Mouse (Mus musculus) adipocyte (in vitro differentiated cells): ENCODE measurements around the gene Ccl20.

Experiments
- DNase-seq: peaks from one replicate; pipeline ENCODE4 v3.0.0-alpha.2; 2016; ENCODE audit warnings: low spot score

Gene Ccl20

DNA sequence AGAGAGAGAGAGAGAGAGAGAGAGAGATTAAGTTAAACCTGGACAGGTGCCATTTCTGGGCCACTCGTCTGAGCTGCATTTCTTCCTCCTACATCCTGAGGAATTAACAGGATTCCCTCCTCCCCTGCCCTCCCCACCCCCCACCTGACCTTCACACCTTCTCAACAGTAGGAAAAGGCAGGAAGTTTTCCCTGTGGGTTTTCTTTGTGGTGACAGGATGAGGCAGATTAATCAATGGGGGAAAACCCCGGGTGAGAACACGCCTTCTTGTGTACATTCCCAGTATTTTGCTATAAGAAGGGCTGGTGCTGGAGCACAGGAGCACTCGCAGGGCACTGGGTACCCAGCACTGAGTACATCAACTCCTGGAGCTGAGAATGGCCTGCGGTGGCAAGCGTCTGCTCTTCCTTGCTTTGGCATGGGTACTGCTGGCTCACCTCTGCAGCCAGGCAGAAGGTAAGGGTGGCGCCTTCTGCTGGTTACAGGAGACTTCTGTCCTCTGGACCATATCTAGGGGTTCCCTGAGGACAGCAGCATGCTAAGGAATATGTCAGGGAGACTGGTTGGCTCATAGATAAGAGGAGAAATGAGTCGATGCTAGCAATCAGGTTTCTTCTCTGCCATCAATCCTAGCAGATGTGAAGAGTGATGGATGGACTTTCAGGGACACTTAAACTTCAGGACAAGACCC is at the start of gene Ccl20:
Gene Ccl20, plus strand, starts transcription at position 320 of the 691 bp plus-strand sequence.
- no peak for DNase-seq

DNA sequence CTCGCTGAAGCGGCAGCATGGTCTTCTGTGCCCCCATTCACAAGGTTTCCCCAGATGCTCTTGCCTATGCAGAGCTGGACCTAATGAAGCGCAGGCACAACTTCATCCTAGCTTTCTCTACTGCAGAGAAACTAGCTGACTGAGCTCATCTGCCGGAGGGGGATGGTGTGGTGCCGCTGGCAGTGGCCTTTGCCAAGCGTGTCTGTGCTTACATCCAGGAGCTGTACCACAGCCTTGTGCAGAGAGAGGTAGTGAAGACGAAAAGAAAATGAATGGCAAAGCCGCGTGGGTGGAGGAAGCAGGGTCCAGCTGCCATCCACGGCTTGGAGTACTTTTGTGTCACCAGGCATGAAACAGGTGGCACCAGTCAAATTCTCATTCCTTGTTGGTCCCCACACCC is 49.4 kb upstream of the Ccl20 start:
- DNase-seq = no peak

DNA sequence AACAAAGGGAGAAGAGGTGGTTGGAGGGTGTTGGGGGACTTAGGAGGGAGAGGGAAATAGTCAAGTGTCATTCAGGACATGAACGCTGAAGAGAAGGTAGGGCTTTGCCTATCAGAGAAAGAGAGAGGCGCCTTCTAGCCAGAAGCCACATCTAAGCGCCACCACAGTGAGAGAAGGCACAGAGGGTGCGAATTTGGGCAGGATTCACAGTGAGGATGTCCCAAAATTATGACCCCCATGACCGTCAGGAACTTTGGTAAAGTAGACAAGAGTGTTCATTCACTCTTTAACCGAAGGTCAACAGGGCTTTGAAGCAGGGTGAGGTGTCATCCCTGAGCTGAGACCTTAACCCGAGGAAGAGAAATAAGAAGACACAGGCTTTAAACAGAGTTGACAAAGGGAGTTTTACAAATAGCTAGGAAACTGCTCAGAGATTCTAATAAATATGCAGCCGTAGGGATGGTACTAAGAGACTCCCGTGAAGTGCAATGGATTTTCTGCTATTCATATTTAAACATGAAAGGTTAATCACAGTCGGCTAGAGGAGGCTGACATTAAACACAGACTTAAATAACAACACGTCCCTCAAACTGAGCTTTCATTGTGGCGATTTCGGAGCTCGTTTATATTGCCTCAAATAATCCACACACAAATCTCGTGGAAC is 40.9 kb upstream of the Ccl20 start:
- DNase-seq = no peak

DNA sequence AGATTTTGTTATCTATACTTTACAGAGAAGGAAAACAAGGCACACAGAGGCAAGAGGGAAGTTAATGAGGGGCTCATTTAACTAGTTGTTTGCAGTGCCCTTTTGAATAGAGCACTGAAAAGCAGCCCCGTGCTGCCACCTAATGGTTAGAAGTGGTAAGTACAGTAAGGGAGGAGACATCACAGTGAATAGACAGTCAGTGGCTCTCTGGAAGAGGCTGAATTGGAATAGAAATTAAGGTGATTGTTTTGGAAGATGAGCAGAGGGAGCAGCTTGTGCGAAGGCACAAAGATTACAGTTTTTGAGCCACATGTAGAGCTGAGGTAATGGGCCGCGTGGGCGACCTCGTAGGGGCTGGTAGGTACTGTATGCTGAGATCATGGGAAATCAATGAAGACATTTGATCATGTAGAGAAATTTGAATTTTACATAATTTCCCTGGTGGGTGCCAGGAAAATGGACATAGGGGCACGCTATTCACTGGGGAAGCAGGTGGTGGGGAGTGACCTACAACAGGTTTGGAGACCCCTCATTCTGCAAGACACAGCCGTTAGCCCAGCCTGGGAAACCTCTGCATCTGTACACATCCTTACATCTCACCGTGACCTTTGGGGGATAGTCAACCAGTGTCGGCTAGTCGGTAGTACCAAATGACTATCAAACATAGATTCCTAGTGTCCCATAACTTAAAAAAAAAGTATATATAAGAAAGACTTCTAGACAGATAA is 40.2 kb upstream of the Ccl20 start:
- DNase-seq = peak; percentile 33

DNA sequence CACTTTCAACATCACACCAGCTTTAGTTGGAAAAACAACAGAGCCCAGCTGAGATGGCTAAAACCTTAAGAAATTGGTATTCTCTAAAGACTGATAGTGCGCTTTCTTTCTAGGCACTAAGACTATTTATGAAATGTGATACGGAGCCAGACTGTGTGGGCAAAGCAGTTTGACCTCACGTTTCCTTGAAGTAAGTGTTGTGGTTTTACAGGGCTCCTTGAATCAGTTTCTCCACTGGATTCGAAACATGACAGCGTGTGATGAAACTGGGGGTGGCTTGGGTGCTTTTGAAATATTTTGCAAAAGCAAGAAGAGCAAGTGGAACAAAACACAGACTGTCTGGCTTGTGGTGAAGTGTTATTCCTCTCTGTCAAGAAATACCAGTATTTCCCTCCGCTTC is 39.5 kb upstream of the Ccl20 start:
- no peak for DNase-seq

DNA sequence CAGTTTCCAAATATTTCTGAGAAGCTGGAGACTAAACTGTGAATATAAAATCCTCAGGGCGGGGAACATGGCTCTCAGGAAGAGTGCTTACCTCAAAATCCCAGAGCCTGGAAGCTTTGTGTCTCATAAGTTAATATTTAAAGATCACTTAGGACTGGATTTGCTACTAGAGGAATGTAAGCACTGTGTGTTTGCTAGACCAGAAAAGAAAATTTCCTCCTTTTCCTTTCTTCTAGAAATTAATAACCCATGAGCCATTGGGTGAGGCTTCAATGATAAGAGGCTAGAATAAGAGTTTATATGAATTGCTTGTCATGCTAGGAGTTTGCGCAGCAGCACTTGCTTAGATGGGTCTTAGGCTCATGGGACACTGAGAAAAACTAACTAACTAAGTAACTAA is 31.8 kb upstream of the Ccl20 start:
- no peak for DNase-seq

DNA sequence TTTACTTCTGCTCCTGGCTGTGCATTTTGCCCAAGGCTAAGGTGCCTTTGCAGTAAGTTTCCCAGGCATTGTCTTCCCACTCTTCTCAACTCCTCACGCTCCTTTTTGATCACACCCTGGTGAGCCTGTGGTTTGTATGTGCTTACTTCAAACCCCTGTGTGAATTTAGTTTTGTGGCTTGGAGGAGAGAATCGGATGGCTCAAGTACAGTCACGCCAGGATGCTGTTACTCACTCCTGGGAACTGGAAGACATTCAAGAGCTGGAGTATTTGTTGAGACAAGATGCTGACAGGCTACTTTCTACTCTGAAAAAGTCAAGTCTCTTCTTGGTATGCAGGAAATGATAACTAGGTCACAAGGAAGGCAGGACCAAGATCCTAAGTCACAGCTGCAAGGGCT is 25.3 kb upstream of the Ccl20 start:
- no peak for DNase-seq

DNA sequence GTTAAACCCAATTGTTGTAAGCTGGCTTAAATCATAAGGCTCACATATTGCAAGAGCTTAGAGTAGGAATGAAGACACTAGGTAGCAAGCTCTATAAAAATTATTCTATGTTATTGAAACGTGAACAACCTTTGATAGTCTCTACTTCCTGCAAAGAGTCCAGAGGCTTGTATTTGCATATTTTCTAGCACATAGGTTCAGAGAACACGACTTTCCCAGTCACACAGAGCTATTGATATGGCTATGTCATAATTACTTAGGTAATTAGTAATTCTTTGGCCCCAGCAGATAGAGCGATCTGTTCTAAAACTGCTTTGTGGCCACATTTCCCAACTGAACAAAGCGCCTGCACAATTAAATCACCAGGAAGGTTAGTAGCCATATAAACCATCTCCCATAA is 19.6 kb upstream of the Ccl20 start:
- DNase-seq = no peak

DNA sequence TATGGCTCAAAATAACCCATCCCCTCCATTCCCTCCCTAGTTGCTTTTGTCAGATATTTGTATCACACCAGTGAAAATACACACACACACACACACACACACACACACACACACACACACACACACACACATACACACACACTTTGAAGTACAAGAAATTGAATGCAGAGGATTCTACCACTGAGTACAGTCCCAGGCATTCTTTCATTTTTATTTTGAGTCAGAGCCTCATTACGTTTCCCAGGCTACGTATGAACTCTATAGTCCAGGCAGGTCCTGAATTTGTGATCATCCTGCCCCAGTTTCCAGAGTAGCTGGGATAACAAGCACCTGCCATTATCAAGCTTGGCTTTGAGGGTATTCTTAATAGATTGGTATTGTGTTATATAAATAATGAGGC is 17.4 kb upstream of the Ccl20 start:
- no peak for DNase-seq

DNA sequence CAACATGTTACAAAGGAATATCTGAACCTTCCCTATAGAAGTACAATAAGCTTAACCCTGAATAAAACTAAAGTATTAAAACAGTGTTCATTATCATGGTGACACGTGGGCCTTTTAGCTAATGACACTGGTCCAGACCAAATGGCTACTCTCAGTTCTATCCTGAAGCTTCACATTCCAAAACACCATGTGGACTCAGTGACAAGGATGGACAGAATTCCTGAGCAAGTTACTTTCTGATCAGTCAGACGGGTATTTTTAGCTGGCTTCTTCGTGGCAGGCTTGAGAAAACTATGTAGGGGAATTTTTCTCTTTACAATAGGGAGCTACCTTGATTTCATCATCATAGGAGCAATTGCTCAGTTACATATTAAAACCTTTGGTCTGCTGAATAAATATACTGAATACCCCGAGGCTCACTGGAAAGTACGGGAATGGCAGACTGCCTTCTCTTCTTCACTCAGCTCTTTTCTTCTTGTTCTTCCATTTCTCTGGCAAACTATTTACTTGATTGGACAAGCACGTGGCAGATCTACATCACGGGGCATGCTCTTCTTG is 16.9 kb upstream of the Ccl20 start:
- no peak for DNase-seq

DNA sequence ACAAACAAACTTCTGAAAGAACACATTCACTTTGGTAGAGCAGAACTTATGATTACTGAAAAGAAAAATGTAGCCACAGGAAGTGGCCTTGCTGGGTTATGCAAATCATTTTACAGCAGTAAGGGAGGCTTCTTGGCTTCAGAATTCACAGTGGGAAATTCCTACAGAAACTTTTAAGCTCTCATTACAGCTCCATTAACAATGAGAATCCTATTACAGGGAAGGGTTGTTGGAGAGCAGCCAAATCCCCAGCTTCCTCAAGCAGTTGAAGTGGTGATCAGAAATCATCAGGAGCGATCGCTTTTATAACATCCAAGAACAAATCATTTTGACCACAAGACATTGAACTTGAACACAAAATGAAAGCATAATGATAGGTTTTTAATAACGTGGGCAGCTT is 14.7 kb upstream of the Ccl20 start:
- DNase-seq = no peak

DNA sequence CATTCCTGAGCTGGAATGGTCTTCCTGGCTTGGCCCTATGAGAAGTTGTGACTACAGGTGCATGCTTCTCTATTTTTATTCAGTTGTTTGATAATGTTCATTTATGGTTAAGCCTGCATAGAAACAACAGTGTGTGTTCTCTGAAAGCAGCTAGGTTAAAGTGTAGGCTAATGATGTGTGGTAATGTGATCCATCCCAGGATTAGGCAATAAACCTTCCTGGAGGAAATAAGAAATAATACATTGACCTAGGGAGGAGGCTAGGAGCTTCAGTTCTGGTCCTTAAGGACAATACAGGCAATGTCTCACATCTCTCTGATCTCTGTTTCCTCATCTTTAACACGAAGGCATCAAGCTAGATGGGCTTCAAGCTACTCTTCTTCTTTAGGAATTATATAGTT is 11.1 kb upstream of the Ccl20 start:
- DNase-seq = no peak

DNA sequence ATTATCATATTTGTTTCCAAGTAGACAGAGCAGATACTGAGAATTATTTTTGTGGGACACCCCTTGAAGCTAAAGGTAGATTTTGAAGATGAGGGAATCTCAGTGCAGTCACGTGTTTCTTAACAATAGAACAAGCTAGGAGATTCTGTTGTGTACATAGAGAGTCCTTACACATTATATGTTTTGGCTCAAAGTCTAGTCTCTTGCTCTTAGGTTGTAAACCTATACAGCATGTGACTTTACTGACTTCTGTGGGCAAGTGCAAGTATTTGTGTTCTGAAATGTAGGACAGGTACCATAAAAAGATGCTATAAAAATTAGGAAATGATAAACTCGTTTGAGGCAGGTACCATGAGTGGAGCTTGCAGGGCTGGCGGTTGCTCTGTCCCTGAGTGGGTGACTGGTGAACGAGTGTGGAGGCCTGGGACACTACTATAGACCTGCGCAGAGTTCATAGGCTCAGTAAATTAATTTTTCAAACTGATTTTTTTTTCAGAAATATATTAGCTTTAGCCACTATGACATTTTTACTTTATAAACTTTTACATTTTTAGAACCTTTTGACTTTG is 9.1 kb upstream of the Ccl20 start:
- DNase-seq = no peak

DNA sequence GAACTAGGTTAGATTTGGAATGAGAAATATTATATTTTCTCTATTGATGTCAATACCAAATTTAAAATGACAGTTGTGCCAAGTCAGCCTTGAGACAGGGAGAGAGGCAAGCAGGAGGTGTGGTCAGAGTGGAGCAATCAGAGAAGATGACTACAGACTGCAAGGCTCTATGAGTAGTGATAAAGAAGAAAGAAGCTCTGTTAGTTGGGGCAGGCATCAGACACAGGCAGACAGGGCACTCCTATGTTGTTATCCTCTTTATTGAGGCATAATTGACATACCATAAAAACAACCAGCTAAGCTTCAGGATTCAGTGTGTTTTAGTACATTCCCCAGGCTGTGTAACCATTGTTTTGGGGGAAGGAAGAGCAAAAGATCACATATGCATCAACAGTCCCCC is 5.6 kb upstream of the Ccl20 start:
- no peak for DNase-seq

DNA sequence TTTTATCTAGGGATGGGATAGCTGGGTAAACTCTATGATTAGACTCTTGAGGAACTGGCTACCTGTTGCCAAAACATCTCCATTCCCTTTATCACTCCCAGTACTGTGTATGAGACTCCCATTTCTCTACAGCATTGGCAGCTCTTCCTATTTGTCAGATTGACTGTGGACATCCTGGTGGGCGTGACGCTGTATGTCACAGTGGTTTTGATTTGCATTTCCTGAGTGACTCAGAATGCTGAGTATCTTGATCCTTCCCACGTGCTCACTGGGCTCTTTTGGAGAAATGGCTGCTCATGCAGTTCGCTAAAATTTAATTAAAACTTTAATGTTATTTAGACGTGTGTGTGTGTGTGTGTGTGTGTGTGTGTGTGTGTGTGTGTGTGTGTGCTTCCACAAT is 4.8 kb upstream of the Ccl20 start:
- DNase-seq = no peak

DNA sequence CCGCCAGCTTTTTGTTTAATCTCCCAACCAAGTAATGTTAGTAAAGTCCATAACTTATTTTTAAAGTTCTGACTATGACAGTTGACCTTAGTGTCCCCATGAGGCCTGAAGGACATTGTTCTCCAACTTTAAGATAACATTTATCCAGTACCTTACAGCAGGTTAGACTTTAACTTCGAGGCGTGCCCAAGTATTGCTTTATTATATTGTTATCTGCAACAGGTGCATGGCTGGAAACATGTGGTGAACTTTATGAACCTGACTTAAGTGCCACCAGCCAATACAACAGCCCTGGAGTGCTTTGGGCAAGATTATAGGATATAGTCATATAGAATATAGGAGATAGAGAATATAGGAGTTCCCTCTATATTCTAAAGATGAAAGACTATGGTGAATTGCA is 651 bp downstream of the Ccl20 start:
- no peak for DNase-seq

DNA sequence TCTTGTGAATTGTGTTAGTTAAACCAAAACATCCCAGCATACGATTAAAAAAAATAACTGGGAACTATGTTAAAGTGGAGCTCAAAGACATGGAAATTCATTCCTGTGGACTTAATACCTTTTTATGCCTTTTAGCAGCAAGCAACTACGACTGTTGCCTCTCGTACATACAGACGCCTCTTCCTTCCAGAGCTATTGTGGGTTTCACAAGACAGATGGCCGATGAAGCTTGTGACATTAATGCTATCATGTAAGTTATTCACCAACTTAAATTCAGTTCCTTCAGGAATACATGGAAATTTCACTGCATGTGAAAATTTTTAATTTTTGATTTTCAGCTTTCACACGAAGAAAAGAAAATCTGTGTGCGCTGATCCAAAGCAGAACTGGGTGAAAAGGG is 1.1 kb downstream of the Ccl20 start:
- no peak for DNase-seq

DNA sequence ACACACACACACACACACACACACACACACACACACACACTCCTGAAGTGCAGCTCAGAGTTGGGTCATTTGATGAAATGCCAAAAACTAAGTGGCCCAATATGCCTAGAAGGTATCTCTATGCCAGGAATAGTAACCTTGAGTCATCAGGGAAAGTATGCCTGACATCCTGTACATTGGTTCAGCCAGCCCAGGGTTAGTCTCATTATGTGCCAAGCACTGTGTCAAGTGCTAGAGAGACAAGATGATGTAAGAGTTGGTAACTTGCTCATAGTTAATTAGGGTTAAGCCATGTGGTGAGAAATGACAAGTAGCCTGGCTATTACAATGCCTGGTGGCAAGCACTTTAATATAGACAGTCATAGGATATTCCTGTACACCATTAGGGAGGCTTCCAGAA is 3.3 kb downstream of the Ccl20 start:
- peak; percentile 9 for DNase-seq

DNA sequence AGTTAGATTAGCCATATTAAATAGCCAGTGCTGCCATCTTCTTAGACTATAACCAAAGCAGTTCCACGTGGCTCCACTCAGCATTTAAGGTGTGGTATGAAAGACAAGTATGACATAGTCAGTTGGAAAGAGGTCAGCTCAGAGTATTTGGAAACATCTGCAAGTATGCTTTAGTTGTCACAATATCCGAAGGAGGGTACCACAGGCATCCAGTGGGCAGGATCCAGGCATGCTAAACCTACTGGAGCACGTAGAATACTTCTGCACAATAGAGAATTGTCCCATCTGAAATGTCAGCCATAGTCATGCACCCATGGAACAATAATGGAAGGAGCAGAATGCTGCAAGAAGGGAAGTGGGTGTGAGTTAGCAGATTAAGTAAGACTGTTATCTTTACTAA is 3.7 kb downstream of the Ccl20 start:
- no peak for DNase-seq

DNA sequence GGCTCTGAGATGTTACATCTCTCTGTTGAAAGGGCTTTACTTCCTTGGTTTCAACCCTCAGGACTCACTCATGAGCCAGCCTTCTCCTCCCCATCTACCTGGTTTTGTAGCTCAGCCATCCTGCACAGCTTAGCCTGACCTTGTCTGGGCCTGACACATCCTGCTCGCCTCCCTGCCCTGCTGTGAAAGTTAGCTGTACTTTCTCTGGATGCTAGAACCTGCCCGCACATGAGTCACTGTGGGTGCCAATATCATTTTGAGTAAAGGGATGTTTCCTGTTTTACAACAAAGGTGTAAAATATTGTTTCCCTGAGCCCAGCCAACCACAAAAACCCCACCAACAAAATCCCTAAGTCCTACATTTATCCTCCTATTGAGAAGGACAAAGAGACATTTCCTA is 6.6 kb downstream of the Ccl20 start:
- DNase-seq = no peak

DNA sequence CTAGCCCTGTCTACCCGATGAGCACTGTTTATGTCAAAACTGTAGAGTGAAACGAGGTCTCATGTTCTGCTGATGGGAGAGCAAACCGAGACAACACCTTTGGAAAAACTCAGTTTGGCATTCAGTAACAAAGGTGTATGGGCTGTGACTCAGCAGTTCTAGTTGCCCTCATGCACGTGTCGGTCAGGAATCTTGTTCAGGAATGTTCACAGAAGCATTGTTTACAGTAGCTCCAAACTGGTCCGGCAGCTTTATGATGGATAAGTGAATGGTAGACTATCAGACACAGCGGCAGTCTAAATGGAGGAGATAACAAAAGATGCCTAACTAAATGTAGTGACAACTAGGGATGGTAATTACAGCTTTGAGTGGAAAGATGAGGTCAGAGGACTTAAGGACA is 19.3 kb downstream of the Ccl20 start:
- DNase-seq = no peak

DNA sequence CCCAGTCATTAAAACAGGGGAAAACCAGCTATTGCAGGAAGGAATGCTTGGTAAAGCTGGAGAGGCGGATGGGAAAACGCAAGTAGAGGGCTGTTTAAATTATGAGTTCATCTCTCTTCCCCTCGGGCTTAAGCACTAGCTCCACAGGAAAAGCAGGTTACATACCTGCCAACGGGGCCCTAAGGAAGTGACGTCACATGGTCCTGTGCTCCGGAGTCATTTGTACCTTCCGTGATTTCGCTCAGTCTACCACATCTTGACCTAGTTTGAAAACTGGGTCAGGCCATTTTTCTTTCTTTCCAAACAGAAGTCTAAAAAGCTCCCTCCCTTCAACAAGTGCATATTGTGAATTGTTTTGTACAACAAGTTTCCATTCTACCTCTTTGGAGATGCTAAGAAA is 21.3 kb downstream of the Ccl20 start:
- no peak for DNase-seq

DNA sequence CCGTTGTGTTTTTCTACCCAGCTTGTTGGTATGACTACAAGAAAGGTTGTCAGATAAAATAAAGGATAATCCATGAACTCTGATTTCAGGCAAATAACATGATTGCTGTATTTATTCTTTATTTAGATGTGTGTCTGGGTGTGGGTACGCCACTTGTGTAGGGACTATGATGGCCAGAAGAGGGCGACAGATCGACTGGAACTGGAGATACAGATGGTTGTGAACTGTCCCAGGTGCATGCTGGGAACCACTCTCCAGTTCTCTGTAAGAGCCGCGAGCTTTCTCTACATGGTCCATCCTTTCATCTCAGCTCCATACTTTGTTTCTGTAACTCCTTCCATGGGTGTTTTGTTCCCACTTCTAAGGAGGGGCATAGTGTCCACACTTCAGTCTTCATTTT is 22.2 kb downstream of the Ccl20 start:
- DNase-seq = no peak
